Mouse (Mus musculus) megakaryocyte, adult 5-6 weeks (primary cell): ENCODE results near the gene Trex2. TPM values are rescaled to one million over a fixed set of nuclear protein-coding genes. Genes with fewer than 3 reads are reported as not detected.
"Not testable (repeated sequence)": the region's sequence is repeated elsewhere in the genome, so short reads cannot be mapped to it uniquely, and the experiment has no call there.

Experiments
- ATAC-seq: 2 replicates; pipeline ENCODE4 v1.8.0; 2016; ENCODE audit warnings: mild to moderate bottlenecking, inconsistent platforms; ENCODE audit not compliant: poor library complexity, severe bottlenecking
- total RNA-seq, 2 experiments: library from RNA; stranded (forward) in 1 of 2; stranded (reverse) in 1 of 2; fragments of 153-499, 151-499 nt in 1 of 2; fragments of 221-1000, 200-1000 nt in 1 of 2; gene quantifications; 2 replicates each; pipeline versions ENCODE4 v1.2.3 to v1.2.4; 2015 to 2017

The Trex2 gene
- total RNA-seq, 2 experiments from 2014 or later = not detected

DNA sequence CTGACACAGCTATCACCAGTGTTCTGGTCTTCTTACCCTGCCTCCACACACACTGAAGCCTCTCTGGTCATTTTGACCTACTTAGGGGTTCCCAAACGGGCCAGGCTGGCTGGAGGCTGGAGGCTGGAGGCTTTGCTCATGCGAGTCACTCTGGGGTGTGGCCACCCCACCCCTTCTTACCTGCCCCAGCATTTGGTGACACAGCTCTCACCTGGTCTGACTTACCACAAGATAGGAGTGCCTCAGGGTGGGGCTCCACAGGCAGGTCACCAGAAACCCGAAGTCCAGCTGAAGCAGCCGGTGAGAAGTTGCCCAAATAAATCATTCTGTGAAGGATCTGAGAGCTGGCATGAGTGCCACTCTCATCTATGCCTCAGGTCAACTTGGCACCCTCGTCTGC is 2.3 kb downstream of the Trex2 start:
- no peak for ATAC-seq

DNA sequence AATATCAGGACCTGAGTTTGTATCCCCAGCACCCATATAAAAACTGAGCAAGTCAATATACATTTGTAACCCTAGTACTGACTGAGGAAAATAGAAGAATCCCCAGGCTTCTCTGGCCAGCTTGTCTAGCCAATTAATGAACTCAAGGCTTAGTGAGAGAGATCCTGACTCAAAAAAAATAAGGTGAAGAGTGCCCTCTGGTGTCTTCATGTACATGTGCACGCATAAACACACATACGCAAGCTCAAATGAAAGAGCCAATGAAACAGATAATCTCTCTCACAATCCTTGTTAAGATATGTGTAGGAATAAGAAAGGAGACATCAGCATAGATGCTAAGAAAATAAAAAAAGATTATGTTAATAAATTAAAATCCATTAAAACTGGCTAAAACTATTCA is 5.1 kb downstream of the Trex2 start:
- ATAC-seq = no peak

DNA sequence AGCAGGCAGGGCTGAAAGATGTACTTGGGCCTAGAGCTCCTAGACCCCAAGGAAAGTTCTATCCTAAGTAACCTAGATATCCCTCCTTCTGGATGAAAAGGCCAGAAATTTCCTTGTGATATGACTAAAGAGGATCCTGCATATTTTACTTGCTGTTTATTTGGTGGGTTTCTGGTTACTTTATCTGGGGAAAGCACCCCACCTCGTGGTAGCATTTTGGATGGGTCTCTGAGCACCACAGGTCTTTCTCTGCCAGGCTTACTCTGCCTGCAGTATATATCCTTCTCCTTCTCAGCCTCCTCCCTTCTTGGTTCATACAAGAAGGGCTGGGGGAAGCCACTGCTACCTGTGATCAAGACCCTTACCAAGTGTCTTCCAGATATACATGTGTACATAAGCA is 22.4 kb downstream of the Trex2 start:
- no peak for ATAC-seq

DNA sequence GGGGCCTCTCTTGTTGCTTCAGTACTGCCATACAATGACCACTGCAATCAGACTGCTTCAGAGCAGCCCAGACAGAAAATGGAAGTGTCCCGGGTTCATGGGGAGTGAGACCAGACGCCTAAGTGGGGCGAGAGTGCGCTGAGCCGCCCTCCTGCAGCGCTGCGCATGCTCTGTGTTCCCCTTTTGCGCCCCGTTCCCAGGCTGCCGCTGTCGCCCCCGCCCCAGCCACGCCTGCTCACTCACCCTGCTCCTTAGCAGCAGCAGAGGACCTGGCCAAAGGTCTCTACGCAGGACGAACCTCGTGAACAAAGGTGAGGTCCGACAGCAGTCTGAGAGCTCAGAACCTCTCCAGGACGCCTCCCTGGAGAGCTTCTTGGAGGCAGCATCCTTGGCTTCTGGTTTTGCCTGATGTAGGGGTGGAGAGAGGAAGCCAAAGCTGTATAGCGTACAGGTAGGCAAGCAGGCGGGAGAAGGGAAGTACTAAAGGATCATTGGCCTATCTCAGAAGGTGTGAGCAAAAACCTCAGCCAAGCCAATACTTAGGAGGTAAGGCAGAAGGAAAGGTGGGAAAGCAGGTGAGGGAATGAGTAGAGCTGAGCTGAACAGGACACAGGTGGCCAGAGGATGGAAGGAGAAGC is 24.1 kb downstream of the Trex2 start, which contains the start of gene Zfp92:
Zfp92 (plus strand) TSS at position 217 of the 638 bp plus-strand sequence.
- ATAC-seq = peak; percentile 45

DNA sequence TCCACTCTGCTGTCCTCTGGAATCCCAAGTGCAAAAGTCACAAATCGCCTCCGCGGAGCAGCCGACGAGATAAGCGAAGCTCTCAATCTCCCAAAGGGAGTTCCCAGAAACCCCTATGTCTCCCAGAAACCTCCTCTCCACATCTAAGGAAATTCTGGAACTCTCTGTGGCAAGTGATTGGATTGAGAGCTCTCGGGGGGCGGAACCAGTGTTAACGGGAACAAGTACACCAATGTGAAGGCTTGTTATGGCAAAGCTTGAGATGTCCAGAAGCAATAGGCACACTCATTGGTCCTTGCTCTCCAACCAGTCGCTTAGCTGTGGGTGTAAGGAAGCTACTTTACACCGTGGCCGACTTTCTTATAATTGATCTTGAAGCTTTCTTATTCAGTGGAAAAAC is 33.5 kb downstream of the Trex2 start:
- ATAC-seq = no peak

DNA sequence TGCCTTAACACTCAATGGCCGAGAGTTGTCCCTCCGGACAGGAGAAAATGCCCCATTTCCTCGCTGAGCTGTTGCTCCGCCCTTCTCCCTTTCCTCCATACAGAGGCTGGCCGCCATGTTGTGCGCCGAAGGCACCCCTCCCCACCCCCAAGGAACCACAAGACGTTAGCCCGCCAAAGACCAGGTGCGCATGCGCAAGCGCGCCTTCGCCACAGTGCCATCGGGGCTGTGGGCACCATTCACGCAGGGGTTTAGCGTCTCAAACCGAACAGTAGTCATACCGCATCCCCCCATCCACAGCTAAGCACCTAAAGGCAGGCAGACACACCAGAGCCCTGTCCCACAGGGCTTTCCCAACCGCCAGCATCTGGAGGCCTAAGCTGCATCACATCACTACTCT is 34.2 kb downstream of the Trex2 start:
- no peak for ATAC-seq

DNA sequence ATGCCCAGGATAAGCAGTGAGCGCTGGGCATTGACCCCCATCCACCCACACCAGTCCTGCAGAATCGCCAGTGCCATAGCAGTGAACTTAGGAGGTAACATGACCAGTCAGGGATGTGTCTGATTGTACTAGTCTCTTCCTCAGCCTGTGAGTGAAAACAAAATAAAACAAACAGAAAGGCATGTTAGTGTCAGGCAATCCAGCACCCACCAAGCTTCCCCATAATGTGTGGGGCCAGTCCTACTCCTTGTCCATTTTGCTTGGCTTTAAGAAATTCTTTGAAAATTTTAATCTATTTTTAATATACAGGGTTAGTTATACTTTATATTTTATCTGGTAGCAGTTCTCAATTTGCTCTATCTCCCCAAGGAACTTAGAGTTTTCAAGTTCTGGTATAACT is 36.5 kb downstream of the Trex2 start, which contains the start of gene Gm18336:
Gm18336 (minus strand) TSS at position 101 of the 400 bp plus-strand sequence.
- not testable (repeated sequence) for ATAC-seq

DNA sequence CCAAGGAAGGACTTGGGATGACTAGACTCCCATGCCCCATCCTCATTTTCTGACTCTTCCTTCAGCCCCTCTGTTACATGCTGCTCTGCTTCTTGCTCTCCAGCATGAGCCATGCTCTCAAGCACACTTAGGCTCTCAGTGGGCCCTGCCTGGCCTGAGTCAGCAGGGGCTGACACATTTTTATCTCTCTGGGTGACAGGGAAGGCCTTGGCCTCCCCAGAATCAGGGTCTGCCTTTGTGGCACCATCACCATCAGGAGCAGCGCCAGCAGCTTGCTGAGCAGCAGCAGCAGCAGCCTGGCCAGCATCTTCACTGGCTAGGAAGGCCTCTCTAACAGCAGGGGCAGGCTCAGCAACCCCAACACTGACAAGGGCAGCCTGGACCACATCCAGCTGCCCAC is 38.7 kb downstream of the Trex2 start:
- ATAC-seq = no peak

DNA sequence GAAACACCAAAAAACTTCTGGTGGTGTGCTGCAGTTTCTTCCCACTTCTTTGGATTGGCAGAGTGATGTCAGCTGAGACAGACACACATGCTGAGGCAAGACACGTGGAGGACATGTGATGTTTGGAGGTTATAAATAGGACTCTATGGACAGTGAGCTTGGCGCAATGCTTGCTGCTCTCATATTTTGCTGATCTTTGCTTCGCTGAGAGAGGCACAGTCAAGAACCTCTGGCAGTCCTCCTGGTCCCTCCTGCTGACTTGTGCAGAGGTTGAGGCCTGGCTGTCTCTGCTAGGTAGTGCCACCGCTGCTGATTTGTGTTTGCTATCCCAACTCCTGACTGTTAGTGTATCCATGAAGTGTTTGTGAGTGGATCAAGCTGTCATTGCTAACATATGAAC is 43.7 kb downstream of the Trex2 start:
- no peak for ATAC-seq

DNA sequence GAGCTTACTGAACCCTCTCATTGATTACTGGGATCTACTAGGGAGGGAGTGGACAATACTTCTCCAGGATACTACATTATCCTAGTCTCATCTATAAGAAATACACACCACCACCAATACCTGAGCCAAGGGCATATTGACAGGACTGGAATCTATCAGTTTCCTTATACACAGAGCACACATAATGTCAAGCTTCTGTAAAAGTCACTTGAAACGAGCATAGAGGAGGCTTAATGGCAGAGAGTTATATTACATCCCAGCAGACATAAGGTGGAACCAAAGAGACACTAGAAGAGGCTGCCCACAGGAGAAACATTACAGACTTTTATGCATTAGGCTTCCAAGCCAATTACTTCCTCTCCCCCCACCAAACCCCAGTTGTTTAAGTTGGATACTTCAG is 50.2 kb downstream of the Trex2 start:
- no peak for ATAC-seq

DNA sequence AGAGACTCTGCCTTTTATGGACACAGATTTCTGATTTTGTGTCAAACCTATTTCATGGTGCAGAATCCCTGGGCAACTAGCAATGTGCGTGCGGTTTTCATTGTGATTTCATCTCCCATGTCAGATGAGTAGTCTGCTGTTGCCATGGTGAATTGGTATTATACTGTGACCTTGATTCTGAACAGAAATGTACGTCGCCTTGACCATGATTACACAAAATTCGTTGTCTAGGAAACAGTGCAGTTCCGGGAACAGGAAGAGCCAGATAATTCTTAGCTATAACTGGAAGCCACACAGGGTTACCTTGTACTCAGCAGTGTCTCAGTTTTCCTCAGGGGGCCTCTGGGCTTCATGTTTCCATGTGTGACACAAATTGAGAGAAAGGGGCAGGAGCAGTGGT is 50.7 kb downstream of the Trex2 start:
- ATAC-seq = no peak

Other genes with a start within 250 kb of the Trex2 start
- 3.9 and 8.3 TPM in 2 replicates for gene Xlr3b, start 243.1 kb downstream of the Trex2 start, total RNA-seq (2015)
- gene Xlr3b, start 243.1 kb downstream of the Trex2 start, total RNA-seq (2017) = 2.9 and 3.3 TPM in 2 replicates
- 7.1 and 12.5 TPM in 2 replicates for gene Xlr4b, start 221.0 kb downstream of the Trex2 start, total RNA-seq (2015)
- 8.4 and 10.8 TPM in 2 replicates for gene Xlr4b, start 221.0 kb downstream of the Trex2 start, total RNA-seq (2017)
- 4.0 and 4.7 TPM in 2 replicates for gene F8a, start 207.1 kb downstream of the Trex2 start, total RNA-seq (2015)
- 3.9 and 4.1 TPM in 2 replicates for gene F8a, start 207.1 kb downstream of the Trex2 start, total RNA-seq (2017)
- 2.3 and 2.8 TPM in 2 replicates for gene Xlr4c, start 192.2 kb downstream of the Trex2 start, total RNA-seq (2015)
- gene Xlr4c, start 192.2 kb downstream of the Trex2 start, total RNA-seq (2017) = 6.5 and 9.3 TPM in 2 replicates
- not detected in 2 replicates for gene Xlr3c, start 170.0 kb downstream of the Trex2 start, total RNA-seq (2015)
- 0.07 TPM in 1 of 2 replicates, not detected in the other for gene Xlr3c, start 170.0 kb downstream of the Trex2 start, total RNA-seq (2017)
- gene Xlr5a, start 142.4 kb downstream of the Trex2 start, total RNA-seq (2015) = not detected in 2 replicates
- not detected in 2 replicates for gene Xlr5a, start 142.4 kb downstream of the Trex2 start, total RNA-seq (2017)
- gene Xlr5c, start 142.4 kb downstream of the Trex2 start, total RNA-seq (2015) = not detected in 2 replicates
- not detected in 2 replicates for gene Xlr5c, start 142.4 kb downstream of the Trex2 start, total RNA-seq (2017)
- gene Gm45015, start 98.5 kb downstream of the Trex2 start, total RNA-seq (2015) = not detected in 2 replicates
- not detected in 2 replicates for gene Gm45015, start 98.5 kb downstream of the Trex2 start, total RNA-seq (2017)
- 5.3 and 6.8 TPM in 2 replicates for gene Zfp275, start 92.7 kb downstream of the Trex2 start, total RNA-seq (2015)
- gene Zfp275, start 92.7 kb downstream of the Trex2 start, total RNA-seq (2017) = 3.5 and 4.3 TPM in 2 replicates
- not detected in 2 replicates for gene Gm18336, start 36.6 kb downstream of the Trex2 start, total RNA-seq (2015)
- not detected in 2 replicates for gene Gm18336, start 36.6 kb downstream of the Trex2 start, total RNA-seq (2017)
- not detected in 2 replicates for gene Zfp92, start 24.2 kb downstream of the Trex2 start, total RNA-seq (2015)
- gene Zfp92, start 24.2 kb downstream of the Trex2 start, total RNA-seq (2017) = not detected in 2 replicates
- gene Haus7, start 23.7 kb upstream of the Trex2 start, total RNA-seq (2015) = 15.7 and 19.7 TPM in 2 replicates
- 21.9 and 24.8 TPM in 2 replicates for gene Haus7, start 23.7 kb upstream of the Trex2 start, total RNA-seq (2017)
- 3.0 and 7.7 TPM in 2 replicates for gene Bgn, start 48.3 kb upstream of the Trex2 start, total RNA-seq (2015)
- 0.45 and 0.48 TPM in 2 replicates for gene Bgn, start 48.3 kb upstream of the Trex2 start, total RNA-seq (2017)
- not detected in 2 replicates for gene Atp2b3, start 67.7 kb upstream of the Trex2 start, total RNA-seq (2015)
- gene Atp2b3, start 67.7 kb upstream of the Trex2 start, total RNA-seq (2017) = not detected in 2 replicates
- gene Dusp9, start 204.1 kb upstream of the Trex2 start, total RNA-seq (2015) = 0.11 and 0.13 TPM in 2 replicates
- 0.16 TPM in 1 of 2 replicates, not detected in the other for gene Dusp9, start 204.1 kb upstream of the Trex2 start, total RNA-seq (2017)
- 0.59 TPM in 1 of 2 replicates, not detected in the other for gene Pnck, start 224.8 kb upstream of the Trex2 start, total RNA-seq (2015)
- gene Pnck, start 224.8 kb upstream of the Trex2 start, total RNA-seq (2017) = not detected in 2 replicates
- gene Slc6a8, start 237.8 kb upstream of the Trex2 start, total RNA-seq (2015) = not detected in 2 replicates
- 1.1 TPM in 1 of 2 replicates, not detected in the other for gene Slc6a8, start 237.8 kb upstream of the Trex2 start, total RNA-seq (2017)